Mouse (Mus musculus): ENCODE data around the gene Col12a1.

GRCm38 (mm10) chr9:79716909-79717835 is 1.5 kb downstream of the Col12a1 start:
- no peak for TF ChIP-seq MAFK (IDR thresholded peaks at IDR 0.05; ENCODE audit: insufficient read depth, low read depth, low read length)
- TF ChIP-seq HCFC1 (IDR thresholded peaks at IDR 0.05; ENCODE audit: borderline replicate concordance, insufficient read depth, low read length) = no peak
- TF ChIP-seq ZC3H11A (IDR thresholded peaks at IDR 0.05; ENCODE audit: borderline replicate concordance, low read depth, low read length) = peak; percentile 68; the same call in 1 of the 2 replicates
